Mouse (Mus musculus) layer of hippocampus, postnatal 14 days (tissue): ENCODE results near the gene Bst2. TPM values are rescaled to one million over a fixed set of nuclear protein-coding genes. Genes with fewer than 3 reads are reported as not detected.

Experiments
- DNase-seq, 2 experiments: peaks; one replicate each; pipeline ENCODE4 v3.0.0; 2021 to 2022; ENCODE audit warnings: low spot score in 2 of 2, mixed read lengths in 1 of 2
- long read RNA-seq, 2 experiments: library from polyadenylated mRNA; stranded (forward); transcript quantifications; one replicate each; pipeline ENCODE4 v2.0.0; 2021
- total RNA-seq, 2 experiments: library from RNA; stranded (reverse); gene quantifications; 2 replicates each; pipeline ENCODE4 v1.2.3; 2021

Bst2 gene
- total RNA-seq, result 1 to 10 TPM; 3.4 to 5.5 TPM
- long read RNA-seq, experiment 1, partial matches to known transcripts, result 0 of 2 reads
- long read RNA-seq, experiment 1, other reads (novel, unspliced or antisense), result 0 of 2 reads
- long read RNA-seq, experiment 2, transcript Bst2-201 (5 exons, 792 nt), result major isoform, 6 of 6 reads
- long read RNA-seq, experiment 2, partial matches to known transcripts, result 0 of 6 reads
- long read RNA-seq, experiment 2, other reads (novel, unspliced or antisense), result 0 of 6 reads

DNA sequence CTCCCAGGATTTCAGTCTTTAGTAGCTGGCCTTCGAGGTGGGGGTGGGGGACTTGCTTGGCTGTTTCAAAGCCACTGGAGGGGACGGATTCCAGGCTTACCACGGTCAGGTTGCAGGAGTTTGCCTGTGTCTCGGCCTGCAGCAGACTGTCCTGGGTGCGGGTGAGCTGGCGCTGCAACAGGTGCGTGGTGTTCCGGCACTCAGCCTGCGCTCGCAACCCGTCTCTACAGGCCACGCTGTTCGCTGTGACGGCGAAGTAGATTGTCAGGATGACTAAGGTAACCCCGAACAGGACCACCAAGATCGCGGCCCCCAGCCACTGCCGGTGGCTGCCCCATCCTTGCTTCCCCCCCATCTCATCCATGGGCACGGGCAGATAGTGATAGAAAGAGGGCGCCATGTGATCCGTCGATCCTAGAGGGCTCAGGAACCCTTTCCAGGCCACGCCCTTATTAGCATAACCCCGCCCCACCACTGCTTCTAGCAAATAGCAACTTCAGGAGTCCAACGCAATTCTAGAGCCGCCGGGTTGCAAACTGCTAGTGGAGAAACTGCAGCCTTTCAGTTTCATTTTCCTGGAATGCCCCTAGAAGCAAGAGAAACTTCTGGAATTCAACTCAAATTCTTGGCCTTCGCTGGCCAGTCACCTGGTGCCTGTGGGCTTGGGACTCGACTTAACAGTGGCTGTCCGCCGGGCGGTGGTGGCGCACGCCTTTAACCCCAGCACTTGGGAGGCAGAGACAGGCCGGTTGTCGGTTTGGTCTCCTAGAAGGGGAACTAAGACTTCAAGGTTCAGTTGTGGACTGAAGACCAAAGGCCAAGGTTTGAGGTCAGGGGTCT, at the start of gene Bst2:
TSS of gene Bst2 (minus strand) at position 429 of the 840 bp plus-strand sequence.
- peak in 1 of 2 experiments; percentile 45 for DNase-seq

DNA sequence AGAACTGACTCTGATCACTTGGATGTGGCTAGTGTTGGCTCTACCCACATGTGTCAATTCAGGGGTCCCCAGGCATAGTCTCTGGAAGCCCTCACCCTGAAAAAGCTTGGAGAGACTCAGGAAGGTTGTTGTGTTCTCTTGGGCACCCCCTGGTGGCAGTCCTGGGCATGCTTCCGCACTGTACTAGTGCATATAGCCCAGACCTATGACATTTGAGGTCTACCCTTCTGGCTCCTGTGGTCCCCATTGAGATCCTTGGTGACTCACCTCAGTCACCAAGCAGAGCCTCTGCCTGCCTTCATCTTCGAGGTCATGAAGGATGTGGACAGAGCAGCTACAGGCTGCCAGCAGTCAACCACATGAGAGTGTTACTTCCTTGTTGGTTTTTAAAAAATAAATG, 49.6 kb upstream of the Bst2 start:
- peak in 1 of 2 experiments; percentile 50 for DNase-seq

DNA sequence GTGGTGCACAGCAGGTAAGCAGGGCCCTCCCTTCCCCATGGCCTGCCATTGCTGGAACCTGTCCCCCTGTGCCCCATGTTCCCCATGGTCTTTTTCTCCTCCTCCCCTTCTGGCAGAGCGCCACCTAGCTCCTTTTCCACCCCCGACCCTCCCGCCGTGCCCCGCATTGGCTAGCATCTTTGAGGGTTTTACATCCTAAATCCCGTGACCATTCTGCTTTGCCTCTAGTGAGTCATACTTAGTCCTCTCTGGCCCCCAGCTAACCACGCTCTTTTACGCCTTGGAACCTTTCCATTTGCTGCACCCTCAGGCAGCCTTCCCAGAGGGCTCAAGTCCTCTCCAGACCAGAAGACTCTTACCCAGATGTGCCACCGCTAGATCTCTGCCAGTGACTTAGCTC, 42.9 kb upstream of the Bst2 start:
- DNase-seq, result no peak

DNA sequence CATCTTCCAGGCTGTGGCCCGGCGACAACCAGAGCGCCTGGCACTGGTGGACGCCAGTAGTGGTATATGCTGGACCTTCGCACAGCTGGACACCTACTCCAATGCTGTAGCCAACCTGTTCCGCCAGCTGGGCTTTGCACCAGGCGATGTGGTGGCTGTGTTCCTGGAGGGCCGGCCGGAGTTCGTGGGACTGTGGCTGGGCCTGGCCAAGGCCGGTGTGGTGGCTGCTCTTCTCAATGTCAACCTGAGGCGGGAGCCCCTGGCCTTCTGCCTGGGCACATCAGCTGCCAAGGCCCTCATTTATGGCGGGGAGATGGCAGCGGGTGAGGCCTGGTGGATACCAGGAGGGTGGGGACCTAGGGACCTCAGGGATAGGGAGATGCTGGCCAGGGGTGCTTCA, 42.2 kb upstream of the Bst2 start:
- no peak for DNase-seq

DNA sequence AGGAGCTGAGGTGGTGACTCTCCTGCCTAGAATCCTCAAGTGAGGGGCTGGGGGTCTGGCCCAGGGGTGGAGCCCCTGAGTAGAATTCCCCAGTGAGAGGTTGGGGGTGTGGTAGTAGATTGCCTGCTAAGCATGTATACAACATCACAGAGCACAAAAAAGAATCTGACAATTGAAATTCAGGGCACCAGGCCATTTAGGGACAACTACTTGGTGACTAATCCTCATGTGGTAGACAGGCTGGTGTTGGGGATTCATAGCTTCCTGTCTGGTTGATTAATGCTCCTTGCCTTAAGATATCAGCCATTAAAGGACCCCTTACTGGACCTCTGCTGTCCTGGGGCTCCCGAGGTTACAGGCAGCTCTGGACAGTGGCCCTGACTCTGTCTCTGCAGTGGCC, 41.8 kb upstream of the Bst2 start:
- no peak for DNase-seq

DNA sequence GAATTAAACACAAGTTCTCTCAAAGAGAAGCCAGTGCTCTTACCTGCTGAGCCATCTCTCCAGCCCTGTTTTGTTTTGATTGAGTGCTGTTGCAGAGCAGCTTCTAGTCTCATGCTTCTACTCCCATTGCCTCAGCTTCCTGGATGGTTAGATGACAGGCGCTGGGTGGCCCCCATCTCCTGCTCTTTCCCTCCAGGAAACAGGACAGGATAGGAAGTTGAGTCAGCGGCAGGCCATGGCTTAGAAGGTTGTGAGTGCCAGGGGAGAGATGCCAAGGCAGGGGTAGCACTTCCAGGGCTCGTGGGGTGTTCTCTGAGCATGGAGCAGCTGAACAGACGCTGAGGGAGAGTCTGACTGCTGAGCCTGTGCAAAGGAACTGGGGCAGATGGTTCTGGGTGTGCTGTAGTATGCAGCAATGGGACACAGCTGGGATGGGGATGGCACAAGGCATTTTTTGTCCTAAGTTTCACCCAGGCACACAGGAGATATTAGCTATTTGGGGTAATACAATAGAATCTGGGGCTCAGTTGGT, 40.7 kb upstream of the Bst2 start:
- DNase-seq, result no peak

DNA sequence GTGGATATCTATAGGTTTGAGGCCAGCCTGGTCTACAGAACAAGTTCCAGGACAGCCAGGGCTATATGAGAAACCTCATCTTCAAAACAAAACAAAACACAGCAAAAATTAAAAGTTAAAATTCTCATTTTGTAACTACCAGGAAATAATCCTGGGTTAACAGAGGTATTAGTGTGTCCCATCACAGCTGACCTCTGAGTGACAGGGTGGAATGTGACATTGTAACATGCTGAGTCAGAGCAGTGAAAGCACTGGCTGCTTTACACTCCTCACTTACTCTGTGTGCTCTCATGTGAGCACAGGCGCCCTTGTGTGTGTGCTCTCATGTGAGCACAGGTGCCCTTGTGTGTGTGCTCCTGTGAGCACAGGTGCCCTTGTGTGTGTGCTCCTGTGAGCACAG, 37.8 kb upstream of the Bst2 start:
- DNase-seq, result no peak

DNA sequence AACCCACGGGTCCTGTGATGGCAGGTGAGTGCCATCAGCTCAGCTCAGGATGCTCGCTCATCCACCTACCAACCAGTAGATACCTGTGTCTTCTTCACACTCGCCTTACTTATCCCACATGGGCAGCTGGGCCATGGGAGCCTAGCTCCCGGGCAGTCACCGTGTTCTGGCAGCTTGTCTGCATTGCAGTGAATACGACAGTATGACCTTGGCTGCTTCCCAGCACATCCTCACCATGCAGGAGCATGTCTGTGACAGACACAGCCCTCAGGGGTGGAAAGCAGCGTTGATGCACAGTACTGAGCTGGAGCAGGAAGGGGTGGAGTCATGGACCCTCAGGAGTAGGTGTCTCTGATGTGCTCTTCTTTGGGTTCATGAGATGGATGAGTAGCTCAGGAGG, 37.2 kb upstream of the Bst2 start:
- DNase-seq, result no peak

DNA sequence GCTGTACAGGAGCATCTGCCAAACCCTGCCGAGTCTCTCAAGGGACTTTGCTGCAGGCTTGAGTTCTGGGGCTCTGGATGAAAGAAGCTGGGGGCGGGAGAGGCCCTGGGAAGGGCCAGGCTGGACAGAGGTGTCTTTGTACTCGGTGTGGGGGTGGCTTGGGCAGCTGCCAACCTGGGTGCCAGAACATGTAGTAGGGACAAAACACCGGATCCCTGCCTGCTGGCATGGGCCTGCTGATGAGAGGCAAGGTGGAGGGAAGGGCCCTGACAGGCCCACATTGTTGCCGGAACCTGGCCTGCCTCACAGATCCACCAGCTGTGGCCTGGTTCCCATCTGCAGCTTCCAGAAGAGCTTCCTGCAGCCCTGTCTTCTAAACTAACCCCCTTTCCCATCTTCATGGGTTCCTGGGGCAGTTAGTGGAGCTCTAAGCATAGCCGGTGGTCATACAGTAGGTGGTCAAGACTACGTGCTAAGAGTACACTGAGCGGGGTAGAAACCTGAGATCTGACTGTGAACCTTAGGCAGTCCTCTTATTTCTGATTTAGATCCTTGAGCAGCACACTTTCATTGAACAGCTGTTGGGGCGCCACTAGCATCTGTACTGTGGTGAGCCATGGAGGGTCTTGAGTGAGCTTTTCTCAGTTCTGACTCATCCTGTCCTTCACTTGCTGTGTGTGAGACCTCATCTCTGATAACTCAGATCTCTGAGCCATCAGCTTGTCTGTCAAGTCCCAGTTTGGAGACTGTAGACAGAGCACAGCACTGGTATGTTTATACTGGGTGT, 35.8 kb upstream of the Bst2 start:
- DNase-seq, result peak; percentile 84 to 92

DNA sequence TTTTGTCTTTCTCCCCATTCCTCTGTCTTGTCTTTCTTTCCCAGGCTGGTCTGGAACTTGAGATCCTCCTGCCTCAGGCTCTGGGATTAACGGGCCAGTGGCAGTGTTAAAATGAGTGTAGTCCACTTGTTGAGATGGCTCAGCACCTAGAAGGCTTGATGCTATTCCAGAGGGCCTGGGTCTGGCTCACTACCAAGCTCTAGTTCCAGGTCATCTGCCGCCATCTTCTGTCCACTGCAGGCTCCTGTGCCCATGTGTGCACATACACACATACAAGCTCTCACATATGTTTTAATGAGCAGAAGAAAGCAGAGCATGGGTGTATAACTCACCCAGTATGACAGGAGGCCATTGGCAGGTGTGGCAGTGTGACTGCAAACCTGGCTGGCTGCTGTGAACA, 34.8 kb upstream of the Bst2 start:
- DNase-seq, result no peak

DNA sequence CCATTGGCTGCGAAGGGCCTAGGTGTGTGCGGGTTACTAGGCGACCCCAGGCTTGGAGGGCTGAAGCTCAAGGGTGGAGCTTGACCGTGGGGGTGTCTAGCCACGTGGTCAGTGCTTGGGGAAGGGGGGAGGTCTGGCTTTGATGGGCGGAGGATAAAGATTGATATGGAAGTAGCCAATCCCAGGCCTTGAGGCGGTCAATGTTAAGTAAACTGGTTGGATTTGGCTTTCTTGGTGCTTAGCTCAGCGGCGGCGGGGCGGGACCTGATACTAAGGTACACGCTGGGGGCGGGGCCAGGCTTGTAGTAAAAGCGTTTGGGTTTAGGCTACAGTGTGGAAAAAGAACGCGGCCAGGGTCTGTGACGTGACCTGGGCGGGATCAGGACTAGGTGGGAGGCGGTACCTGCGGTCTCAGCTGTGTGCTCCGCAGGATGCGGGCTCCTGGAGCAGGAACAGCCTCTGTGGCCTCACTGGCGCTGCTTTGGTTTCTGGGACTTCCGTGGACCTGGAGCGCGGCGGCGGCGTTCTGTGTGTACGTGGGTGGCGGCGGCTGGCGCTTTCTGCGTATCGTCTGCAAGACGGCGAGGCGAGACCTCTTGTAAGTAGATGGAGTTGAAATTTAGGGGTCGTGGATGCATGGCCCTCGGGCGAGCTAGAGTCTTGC, 33.2 kb upstream of the Bst2 start:
- DNase-seq, result peak; percentile 94 to 97

DNA sequence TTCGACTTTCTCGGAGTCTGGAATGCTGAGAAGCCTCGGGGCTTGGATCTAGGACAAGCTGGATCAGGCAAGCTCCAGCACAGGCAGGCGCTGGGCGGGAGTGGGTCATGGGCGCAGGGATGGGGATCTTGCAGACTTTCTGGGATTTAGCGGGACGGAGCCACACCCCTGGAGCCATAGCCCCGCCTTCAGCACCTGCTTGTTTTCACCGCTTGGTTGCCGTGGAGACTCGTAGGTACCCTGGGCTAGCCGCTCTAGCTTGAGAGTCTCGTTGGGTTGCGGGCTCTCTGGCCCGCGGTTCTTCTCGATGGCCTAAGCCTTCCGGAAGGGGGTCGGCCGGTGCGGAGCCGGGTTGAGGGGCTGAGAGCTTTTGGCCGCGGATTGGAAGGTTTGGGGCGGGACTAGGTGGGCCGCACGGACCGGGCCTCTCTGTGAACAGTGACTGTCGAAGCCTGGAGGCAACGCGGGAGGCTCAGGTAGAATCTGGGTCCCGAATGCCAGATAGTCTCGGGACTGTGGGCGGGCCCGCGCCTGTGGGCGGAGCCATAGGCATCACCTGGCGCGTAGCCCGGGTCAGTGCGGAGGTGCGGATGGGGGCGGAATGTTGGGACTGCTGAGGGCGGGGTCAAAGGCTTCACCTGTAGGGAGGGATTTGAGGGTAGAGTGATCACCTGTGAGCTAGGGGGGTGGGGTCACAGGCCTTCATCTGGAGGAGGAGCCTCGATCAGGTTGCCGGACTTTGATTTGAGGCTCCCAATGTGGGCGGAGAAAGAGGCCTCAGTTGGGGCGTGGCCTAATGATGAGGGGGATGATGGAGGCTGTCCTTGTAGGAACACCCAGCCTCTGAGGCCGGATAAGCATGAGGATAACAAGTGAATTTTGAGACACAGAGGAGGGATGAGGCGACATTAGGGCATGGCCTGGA, 32.4 kb upstream of the Bst2 start:
- peak; percentile 85 to 93 for DNase-seq

DNA sequence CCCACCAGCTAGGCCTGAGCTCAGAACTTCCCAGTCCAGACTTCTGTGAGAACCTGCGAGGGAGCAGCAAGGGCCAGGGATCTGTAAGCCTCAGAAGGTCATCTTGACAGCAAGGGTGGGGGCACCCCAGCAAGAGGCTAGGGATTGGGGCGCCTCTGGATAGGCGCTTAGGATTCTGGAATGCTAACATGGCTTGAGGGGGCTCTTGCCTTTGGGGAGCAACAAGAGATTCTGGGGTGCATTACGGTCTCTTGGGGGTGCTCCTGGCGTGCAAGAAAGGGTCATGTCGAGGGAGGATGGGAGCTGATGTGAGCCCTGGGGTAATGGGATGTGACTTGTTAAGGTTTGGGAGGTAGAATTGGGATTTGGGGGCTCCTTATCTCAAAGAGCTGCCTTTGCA, 31.7 kb upstream of the Bst2 start:
- DNase-seq, result peak in 1 of 2 experiments; percentile 31

DNA sequence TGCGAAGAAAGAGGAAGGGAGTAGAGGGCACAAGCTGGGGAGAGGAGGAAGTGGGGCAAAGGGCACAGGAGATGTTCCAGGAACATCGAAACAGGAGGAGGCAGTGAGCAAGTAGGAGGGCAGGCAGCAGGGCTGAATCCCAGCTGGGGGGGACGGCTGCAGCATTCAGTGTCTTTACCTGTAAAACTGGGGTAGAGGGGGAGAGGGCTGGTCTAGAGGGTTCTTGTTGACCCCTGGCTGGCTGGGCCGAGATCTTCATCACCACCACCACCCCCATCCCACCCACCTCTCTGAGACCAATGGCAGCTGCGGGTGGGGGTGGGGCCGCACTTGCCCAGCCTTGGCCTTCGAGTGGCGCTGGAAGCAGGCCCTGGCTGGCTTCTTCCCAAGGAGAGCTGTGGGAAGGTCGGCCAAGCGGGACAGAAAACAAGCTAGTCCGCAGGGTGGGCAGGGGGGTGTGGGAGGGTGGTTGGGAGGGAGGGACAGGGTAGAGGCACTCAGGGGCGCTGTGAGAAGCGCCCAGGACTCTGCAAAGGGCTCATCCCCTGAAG, 31.2 kb upstream of the Bst2 start, which contains the start of gene Slc27a1:
TSS of gene Slc27a1 (plus strand) at position 496 of the 551 bp plus-strand sequence.
- DNase-seq, result peak; percentile 68 to 85

DNA sequence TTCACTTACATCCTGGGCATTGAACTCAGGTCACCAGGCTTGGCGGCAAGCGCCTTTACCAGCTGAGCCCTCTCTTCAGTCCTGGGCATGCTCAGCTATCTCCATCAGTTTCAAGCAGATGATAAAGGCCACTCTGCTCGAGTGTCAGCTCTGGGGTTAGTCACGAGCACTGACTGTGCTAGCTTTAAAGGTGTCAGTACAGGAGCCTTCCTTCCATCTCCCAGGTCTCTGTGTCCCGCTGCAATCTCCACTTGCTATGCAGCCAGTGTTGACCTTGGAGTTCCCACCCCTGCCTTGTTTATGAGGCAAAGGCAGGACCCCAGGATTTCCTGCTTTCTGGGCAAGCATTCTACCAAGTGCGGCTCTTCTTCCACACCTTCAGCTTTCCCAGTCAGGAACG, 30.3 kb upstream of the Bst2 start:
- no peak for DNase-seq

DNA sequence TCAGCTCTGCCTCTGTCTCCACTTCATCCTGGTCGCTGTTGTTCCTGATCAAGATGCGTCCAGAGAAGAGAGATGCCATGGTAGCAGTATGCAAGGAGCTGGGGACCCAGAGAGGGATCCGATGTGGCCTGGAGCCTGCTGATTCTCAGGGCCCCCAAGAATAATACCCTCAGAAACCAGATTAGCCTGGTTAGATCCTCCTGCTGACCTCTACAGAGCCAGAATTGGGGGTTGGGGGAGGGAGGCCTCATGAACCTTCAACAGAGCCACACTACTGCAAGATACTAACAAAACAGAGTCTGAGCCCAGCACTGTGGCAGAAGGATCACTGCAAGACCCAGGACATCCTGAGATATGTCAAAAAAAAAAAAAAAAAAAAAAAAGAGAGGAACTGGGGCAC, 29.2 kb upstream of the Bst2 start, which contains the start of gene Nxnl1:
TSS of gene Nxnl1 (minus strand) at position 101 of the 400 bp plus-strand sequence.
- no peak for DNase-seq

DNA sequence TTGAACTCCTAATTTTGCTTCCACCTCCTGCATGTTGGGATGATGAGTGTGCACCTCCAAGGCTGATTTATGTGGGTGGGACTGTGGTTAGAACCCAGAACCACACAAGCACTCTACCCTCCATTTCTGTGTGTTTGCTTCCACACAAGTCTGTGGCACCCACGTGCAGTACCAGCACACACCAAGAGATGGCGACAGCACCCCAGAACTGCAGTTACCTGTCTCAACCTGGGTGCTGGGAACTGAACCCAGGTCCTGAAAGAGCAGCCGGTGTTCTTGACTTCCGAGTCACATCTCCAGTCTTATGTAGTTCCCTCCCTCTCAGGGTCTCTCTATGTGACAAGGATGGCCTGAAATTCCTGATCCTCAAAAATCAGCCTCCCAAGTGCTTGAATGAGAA, 26.7 kb upstream of the Bst2 start:
- DNase-seq, result no peak

DNA sequence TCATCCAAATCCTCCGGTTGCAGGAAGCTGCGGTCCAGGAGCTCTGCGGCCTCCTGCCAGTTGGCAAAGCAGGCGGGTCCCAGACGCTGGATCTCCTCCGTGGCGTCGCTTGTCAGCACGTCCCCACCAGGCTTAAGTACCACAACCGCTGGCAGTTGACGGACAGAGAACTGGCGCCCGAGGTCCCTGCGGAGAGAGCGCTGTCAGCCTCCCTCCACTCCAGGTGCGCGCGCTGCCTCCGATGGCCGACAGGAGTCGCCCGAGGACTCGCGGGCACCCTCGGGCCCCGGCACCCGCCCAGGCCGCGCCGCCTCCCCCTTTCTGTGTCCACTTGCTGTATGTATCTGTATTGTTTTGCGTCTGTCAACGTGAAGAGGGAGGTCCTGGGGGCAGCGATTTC, 25.5 kb upstream of the Bst2 start:
- DNase-seq, result peak; percentile 55 to 71

DNA sequence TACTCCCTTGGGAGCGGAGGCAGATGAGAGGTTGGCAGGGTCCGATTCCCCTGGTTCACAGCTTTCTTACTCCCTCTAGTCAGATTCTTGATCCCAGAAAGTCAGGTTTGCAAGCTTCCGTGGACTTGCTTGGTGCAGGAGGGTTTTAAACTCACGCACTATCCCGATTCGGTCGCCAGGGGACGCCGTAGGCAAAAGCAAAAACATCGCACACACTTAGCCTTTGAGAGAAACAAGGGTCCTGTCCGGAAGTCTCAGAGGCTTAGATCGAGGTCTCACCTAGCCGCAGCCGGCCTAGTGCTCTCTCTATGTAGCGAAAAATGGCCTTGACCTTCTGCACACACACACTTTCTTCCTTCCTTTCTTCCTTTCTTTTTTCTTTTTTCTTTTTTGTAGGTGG, 24.1 kb upstream of the Bst2 start:
- peak; percentile 55 to 58 for DNase-seq
